ENCODE assay signal across 23 mouse cellular contexts in genomic region chr3:103379371-103379770, GRCm38 (mm10).
DNase-seq lines count a peak whose midpoint lies in the region; ATAC-seq and TF ChIP-seq lines count a peak whose summit lies in the region.
"Had no signal": no experiment of that assay in that cellular context is flagged by ENCODE, and none has a peak within 500 bp of the region (broad histone marks: within the 10 kb centered on the region; RNA-seq: fewer than 3 reads in every experiment).

No protein-coding gene starts in this region.

- WGBS in heart, embryonic 10.5 days: 66% methylated on average over 3 of the region's 3 CpGs
- 83% methylated on average over 3 of the region's 3 CpGs for WGBS in heart, adult 2 months

- no peak overlapping the region for H3K4me3 ChIP-seq in heart, embryonic 10.5 days
- H3K4me3 ChIP-seq in heart, adult 2 months: no peak overlapping the region
- H3K4me3 ChIP-seq in megakaryocyte, embryonic 14.5 days (replicated peaks): peak overlapping the region; percentile 6
- H3K4me3 ChIP-seq: forebrain, embryonic 12.5 days; gastrocnemius, adult 2 months; heart, embryonic 12.5 days; hindbrain, embryonic 15.5 days had no signal

- no peaks in the 10 kb centered on the region for H3K4me1 ChIP-seq in heart, embryonic 10.5 days
- no peaks in the 10 kb centered on the region for H3K4me1 ChIP-seq in heart, adult 2 months (ENCODE audit: control insufficient read depth, insufficient read depth, low read length)
- H3K4me1 ChIP-seq in megakaryocyte, embryonic 14.5 days: peaks cover 64% of the 10 kb centered on the region
- H3K4me1 ChIP-seq: hindbrain, embryonic 15.5 days had no signal

- DNase-seq in heart, embryonic 10.5 days (ENCODE audit: low spot score): no peak
- no peak for DNase-seq in heart, adult 2 months
- DNase-seq in ES-CJ7 (ENCODE audit: low read depth, low spot score) (peak; percentile 66), ZHBTc4 (ENCODE audit: low read depth, low spot score) (peak; percentile 87)
- no peak for DNase-seq in layer of hippocampus, postnatal 10 days (ENCODE audit: low spot score in 2 of 2)
- no peak for DNase-seq in neural tube, embryonic 10.5 days (ENCODE audit: extremely low spot score, low spot score)
- DNase-seq: adrenal gland, adult 2 months; adrenal gland, postnatal 25 days; B cell, adult 2 months; cerebellum, adult 18-20 months; cerebellum, postnatal 10 days; forebrain, postnatal 0 days; gastrocnemius, adult 2 months; gastrocnemius, postnatal 25 days; heart, adult 18-20 months had no signal

- intact Hi-C loops in heart, adult 2 months (cut with DNase I): loop anchor here (10.0 kb wide), 1 partner anchor 155 kb away; no protein-coding TSS in a partner anchor

- 0 out of 2 replicates have a peak overlapping the region, but pooled peaks have one; percentile 10 for H3K27ac ChIP-seq in heart, embryonic 10.5 days
- H3K27ac ChIP-seq in heart, adult 2 months: no peak overlapping the region
- H3K27ac ChIP-seq: forebrain, embryonic 12.5 days; gastrocnemius, adult 2 months; hindbrain, embryonic 15.5 days had no signal

- H3K9me3 ChIP-seq in heart, embryonic 10.5 days: no peaks in the 10 kb centered on the region
- H3K9me3 ChIP-seq in megakaryocyte, embryonic 14.5 days: no peaks in the 10 kb centered on the region
- H3K9me3 ChIP-seq: forebrain, embryonic 12.5 days; G1E; hindbrain, embryonic 15.5 days had no signal

- H3K79me2 ChIP-seq in heart, adult 2 months (replicated peaks; ENCODE audit: control insufficient read depth, insufficient read depth, low read length): no peaks in the 10 kb centered on the region

- no peaks in the 10 kb centered on the region for H3K36me3 ChIP-seq in heart, embryonic 10.5 days
- no peaks in the 10 kb centered on the region for H3K36me3 ChIP-seq in heart, adult 2 months (ENCODE audit: control insufficient read depth, insufficient read depth, low read length)
- H3K36me3 ChIP-seq in megakaryocyte, embryonic 14.5 days (replicated peaks; ENCODE audit: low read length): no peaks in the 10 kb centered on the region
- H3K36me3 ChIP-seq: forebrain, embryonic 12.5 days; G1E; heart, embryonic 12.5 days; hindbrain, embryonic 15.5 days had no signal

- H3K27me3 ChIP-seq in heart, embryonic 10.5 days (ENCODE audit: insufficient read depth, poor library complexity, severe bottlenecking): no peaks in the 10 kb centered on the region
- H3K27me3 ChIP-seq in heart, adult 2 months (ENCODE audit: control insufficient read depth, insufficient read depth, low read length): no peaks in the 10 kb centered on the region
- no peaks in the 10 kb centered on the region for H3K27me3 ChIP-seq in megakaryocyte, embryonic 14.5 days (replicated peaks)
- H3K27me3 ChIP-seq: forebrain, embryonic 12.5 days; heart, embryonic 12.5 days; hindbrain, embryonic 15.5 days had no signal

- no peak overlapping the region for H3K9ac ChIP-seq in heart, adult 2 months (ENCODE audit: low read depth, low read length)
- H3K9ac ChIP-seq: forebrain, embryonic 12.5 days; forebrain, postnatal 0 days; heart, embryonic 12.5 days; hindbrain, embryonic 15.5 days had no signal

- no peak for TF ChIP-seq CTCF in heart, adult 2 months (IDR thresholded peaks at IDR 0.05)

- TF ChIP-seq EP300 in heart, adult 2 months (IDR thresholded peaks at IDR 0.05; ENCODE audit: insufficient read depth, low read depth, low read length): no peak

- no peak for ATAC-seq in CD4-positive, CD25-positive, alpha-beta regulatory T cell, adult 4 months
- ATAC-seq: activated CD4-positive, CD25-positive, alpha-beta regulatory T cell, adult 4 months; forebrain, postnatal 0 days; intestine, embryonic 16.5 days had no signal

- TF ChIP-seq POLR2A in heart, adult 2 months (IDR thresholded peaks at IDR 0.05; ENCODE audit: insufficient read depth, low read depth, low read length): no peak

Comparison
In these comparisons a context has a peak if more than half of its experiments do, and no peak if none do; other contexts are left out.
1. DNase-seq: peak in ES-CJ7 (single experiment) and ZHBTc4 (single experiment); none in heart, embryonic 10.5 days (single experiment), heart, adult 2 months (0 of 2), layer of hippocampus, postnatal 10 days (0 of 2) and neural tube, embryonic 10.5 days (single experiment).